Mouse (Mus musculus): ENCODE measurements at regions not wholly inside any gene's neighbourhood (a gene's known extent, or its start where the extent isn't known, plus 50 kb on each side); places are given as distances from the start of the nearest gene placed in this dataset.

DNA sequence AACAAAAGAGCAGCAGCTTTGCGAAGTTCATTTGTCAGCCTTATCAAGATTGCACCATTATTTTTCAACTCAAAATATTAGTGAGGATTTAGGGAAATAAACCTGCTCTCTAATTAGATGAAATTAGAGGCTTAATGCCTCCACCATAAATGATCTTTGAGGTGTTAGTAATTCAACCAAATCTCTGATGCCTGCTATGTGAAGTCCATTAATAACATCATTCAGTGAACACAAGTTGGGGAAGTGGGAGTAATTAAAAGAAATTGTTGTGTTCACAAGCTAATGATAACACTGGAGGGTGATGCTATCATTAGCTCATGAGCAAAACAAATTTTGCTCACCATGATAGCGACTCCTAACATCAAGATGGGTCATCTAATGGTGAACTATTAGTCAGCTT, 246.0 kb downstream of the Ttc6 start:
- DNase-seq (ENCODE audit: extremely low spot score in 1 of 2, low spot score in 1 of 2) = no peak

GRCm38 (mm10) chr12:57823809-57824208, 259.9 kb downstream of the Ttc6 start:
- no peak for DNase-seq (ENCODE audit: extremely low spot score in 1 of 2, low spot score in 1 of 2)

GRCm38 (mm10) chr12:57825754-57826153, 261.8 kb downstream of the Ttc6 start:
- peak; percentile 21 to 91 for DNase-seq (ENCODE audit: extremely low spot score in 1 of 2, low spot score in 1 of 2)

GRCm38 (mm10) chr12:57842813-57843212, 278.9 kb downstream of the Ttc6 start:
- no peak for DNase-seq (ENCODE audit: extremely low spot score in 1 of 2, low spot score in 1 of 2)

- DNase-seq (ENCODE audit: extremely low spot score in 1 of 2, low spot score in 1 of 2) = no peak
Observed at GRCm38 (mm10) chr12:57871028-57871427, 307.1 kb downstream of the Ttc6 start.

GRCm38 (mm10) chr12:57890783-57891478, 320.6 kb upstream of the Sstr1 start:
- no peak for DNase-seq (ENCODE audit: extremely low spot score in 1 of 2, low spot score in 1 of 2)

DNA sequence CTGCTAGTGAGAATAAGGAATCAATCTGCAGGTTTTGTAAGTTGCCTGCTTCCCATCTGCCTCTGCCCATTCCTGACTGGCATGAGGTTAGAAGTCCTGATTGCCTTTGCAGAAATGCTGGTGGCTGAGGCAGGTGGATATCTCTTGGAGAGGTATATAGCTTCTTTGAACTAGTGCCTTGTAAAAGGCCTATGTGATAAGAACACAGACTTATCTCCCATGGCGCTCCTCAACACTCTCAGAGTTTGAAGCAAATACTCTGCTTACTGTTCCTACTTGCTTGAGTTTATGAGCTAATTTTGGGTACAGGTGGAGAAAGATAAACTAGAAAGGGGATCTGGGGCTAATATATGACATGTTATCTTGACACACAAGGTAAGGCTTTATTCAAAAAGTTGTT, 320.0 kb upstream of the Sstr1 start:
- no peak for DNase-seq (ENCODE audit: extremely low spot score in 1 of 2, low spot score in 1 of 2)

DNA sequence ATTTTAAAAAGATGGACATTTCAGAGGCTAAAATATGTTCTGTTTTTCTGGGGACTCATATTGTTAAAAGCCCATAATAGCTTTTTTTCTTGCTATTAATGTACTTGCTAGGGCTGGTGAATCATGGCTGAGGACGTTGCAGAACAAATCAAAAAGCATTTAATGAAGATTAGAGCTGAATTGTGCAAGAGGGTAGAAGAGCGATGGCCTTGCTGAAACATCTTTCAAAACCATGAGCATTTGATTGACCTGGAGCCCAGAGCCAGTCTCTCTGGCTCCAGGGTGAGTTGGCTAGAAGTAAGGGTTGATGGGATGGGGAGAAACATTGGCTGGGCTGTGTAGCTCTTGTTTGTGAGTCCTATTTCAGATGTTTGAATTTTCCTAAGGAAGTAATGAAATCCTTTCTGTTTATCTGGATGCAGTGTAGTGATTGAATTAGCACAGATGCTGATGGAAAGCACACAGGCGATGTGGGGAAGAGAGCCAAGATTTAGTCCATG, 313.8 kb upstream of the Sstr1 start:
- DNase-seq (ENCODE audit: extremely low spot score in 1 of 2, low spot score in 1 of 2) = no peak

- DNase-seq (ENCODE audit: extremely low spot score in 1 of 2, low spot score in 1 of 2) = peak in 1 of 2 experiments; percentile 12
Observed at GRCm38 (mm10) chr12:57904658-57905057, 306.9 kb upstream of the Sstr1 start.

GRCm38 (mm10) chr12:57918211-57918610, 293.4 kb upstream of the Sstr1 start:
- DNase-seq (ENCODE audit: extremely low spot score in 1 of 2, low spot score in 1 of 2) = no peak

DNA sequence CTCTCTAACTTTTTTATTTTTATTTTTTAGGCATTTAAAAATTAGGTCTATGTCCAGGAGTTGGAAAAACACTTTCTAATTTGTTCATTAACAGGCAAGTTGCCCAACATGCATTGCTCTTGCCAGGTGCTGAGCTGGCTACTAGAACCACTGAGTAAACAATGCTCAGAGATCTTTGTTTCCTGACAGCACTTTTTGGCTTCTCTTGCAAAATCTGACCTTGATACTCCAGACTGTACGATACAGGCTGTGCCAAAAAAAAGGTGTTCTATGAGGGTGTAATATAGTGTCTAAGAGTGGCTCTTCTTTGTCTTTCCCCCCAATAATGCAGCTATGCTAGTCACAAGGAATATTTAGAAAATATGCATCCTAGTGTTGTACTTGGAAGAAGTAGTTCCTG, 289.5 kb upstream of the Sstr1 start:
- DNase-seq (ENCODE audit: extremely low spot score in 1 of 2, low spot score in 1 of 2) = no peak

- DNase-seq (ENCODE audit: extremely low spot score in 1 of 2, low spot score in 1 of 2) = peak in 1 of 2 experiments; percentile 10
Observed at GRCm38 (mm10) chr12:57924422-57924821, 287.1 kb upstream of the Sstr1 start.

GRCm38 (mm10) chr12:57926886-57927285, 284.7 kb upstream of the Sstr1 start:
- no peak for DNase-seq (ENCODE audit: extremely low spot score in 1 of 2, low spot score in 1 of 2)

DNA sequence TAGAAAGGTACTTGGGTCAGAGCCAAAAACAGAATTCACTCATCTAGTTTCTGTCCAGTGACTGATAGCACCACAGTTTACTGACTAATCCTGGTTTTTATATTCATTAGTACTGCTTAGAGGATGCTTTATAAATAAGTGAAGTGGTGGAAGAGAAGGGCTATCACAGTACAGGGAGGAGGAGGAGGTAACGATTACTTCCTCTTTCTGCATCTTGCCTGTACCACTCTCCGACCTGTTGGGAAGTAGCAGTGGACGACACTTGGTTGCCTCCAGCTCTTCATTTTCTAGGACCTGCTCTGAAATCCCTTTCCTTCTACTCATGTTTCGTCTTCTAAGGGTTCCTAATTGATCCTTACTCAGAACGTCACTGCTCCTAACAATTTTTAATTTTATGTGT, 283.5 kb upstream of the Sstr1 start:
- DNase-seq (ENCODE audit: extremely low spot score in 1 of 2, low spot score in 1 of 2) = no peak

DNA sequence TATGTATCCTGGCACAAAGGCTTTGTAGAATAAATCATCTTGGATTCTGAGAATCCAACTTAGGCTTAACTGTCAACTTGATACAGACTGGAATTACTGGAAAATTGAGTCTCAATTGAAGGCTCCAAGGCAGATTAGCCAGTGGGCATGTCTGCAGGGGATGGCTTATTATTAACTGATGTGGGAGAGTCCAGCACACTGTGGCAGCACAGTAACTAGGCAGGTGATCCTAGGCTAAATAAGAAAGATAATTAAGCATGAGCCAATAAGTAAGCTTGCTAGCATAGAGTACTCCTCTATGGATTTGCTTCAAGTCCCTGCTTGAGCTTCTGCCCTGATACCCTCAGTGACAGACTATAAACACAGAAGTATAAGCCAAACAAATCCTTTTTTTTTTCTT, 279.7 kb upstream of the Sstr1 start:
- DNase-seq (ENCODE audit: extremely low spot score in 1 of 2, low spot score in 1 of 2) = no peak

GRCm38 (mm10) chr12:57949886-57950285, 261.7 kb upstream of the Sstr1 start:
- no peak for DNase-seq (ENCODE audit: extremely low spot score in 1 of 2, low spot score in 1 of 2)

DNA sequence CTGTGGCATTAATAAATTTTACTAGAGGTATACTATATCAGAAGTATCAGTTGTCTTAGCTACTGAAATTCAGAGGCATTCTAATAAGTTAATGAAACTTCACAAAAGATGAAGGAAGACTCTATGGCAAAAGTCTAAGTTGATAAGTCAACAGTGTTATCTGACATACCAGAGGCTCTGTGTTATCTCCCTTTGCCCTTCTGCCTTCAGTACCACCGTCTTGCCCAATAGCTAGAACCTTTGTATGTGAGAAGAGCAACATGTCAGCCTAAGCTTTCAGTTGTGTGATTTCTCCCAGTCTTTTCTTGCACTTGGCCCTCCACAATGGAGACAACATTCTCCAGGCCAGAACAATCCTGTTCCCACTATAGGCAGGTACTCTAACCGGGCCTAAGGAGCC, 253.0 kb upstream of the Sstr1 start:
- no peak for DNase-seq (ENCODE audit: extremely low spot score in 1 of 2, low spot score in 1 of 2)

GRCm38 (mm10) chr12:57960171-57960570, 251.4 kb upstream of the Sstr1 start:
- DNase-seq (ENCODE audit: extremely low spot score in 1 of 2, low spot score in 1 of 2) = no peak

- DNase-seq (ENCODE audit: extremely low spot score in 1 of 2, low spot score in 1 of 2) = no peak
Observed at GRCm38 (mm10) chr12:57969168-57969567, 242.4 kb upstream of the Sstr1 start.

- DNase-seq (ENCODE audit: extremely low spot score in 1 of 2, low spot score in 1 of 2) = no peak
Observed at GRCm38 (mm10) chr12:57970163-57970562, 241.4 kb upstream of the Sstr1 start.

- DNase-seq (ENCODE audit: extremely low spot score in 1 of 2, low spot score in 1 of 2) = no peak
Observed at GRCm38 (mm10) chr12:57972484-57972883, 239.1 kb upstream of the Sstr1 start.
